Comparison of ENCODE assay signal across 32 mouse cellular contexts in genomic region chr5:54225031-54225430, GRCm38 (mm10).
DNase-seq lines count a peak whose midpoint lies in the region; ATAC-seq lines count a peak whose summit lies in the region.
"Had no signal": no experiment of that assay in that cellular context is flagged by ENCODE, and none has a peak within 500 bp of the region (broad histone marks: within the 10 kb centered on the region; RNA-seq: fewer than 3 reads in every experiment).

No protein-coding gene starts in this region.

- no peak overlapping the region for H3K27ac ChIP-seq in midbrain, embryonic 16.5 days (ENCODE audit: low read length)
- H3K27ac ChIP-seq in heart, embryonic 12.5 days (ENCODE audit: poor library complexity, severe bottlenecking), result no peak overlapping the region
- H3K27ac ChIP-seq: embryonic facial prominence, embryonic 15.5 days; forebrain, embryonic 10.5 days; forebrain, embryonic 13.5 days; gastrocnemius, adult 2 months; heart, embryonic 15.5 days; hindbrain, embryonic 10.5 days; hindbrain, embryonic 14.5 days; hindbrain, postnatal 0 days had no signal

- no peaks in the 10 kb centered on the region for H3K9me3 ChIP-seq in midbrain, embryonic 16.5 days (replicated peaks; ENCODE audit: control insufficient read depth, low read length, poor library complexity, severe bottlenecking)
- no peaks in the 10 kb centered on the region for H3K9me3 ChIP-seq in heart, embryonic 12.5 days (replicated peaks)
- H3K9me3 ChIP-seq: embryonic facial prominence, embryonic 15.5 days; forebrain, embryonic 10.5 days; forebrain, embryonic 13.5 days; heart, embryonic 15.5 days; hindbrain, embryonic 10.5 days had no signal

- no peak overlapping the region for H3K4me2 ChIP-seq in midbrain, embryonic 16.5 days (ENCODE audit: low read length)
- no peak overlapping the region for H3K4me2 ChIP-seq in heart, embryonic 12.5 days
- H3K4me2 ChIP-seq: embryonic facial prominence, embryonic 15.5 days; forebrain, embryonic 13.5 days; heart, embryonic 11.5 days; heart, embryonic 15.5 days; hindbrain, embryonic 14.5 days had no signal

- no peak overlapping the region for H3K4me3 ChIP-seq in midbrain, embryonic 16.5 days (ENCODE audit: low read depth, low read length)
- H3K4me3 ChIP-seq in heart, embryonic 12.5 days, result no peak overlapping the region
- H3K4me3 ChIP-seq: embryonic facial prominence, embryonic 15.5 days; erythroblast, embryonic 14.5 days; forebrain, embryonic 10.5 days; forebrain, embryonic 13.5 days; gastrocnemius, adult 2 months; heart, embryonic 15.5 days; hindbrain, embryonic 10.5 days had no signal

- H3K4me1 ChIP-seq in midbrain, embryonic 16.5 days (ENCODE audit: control insufficient read depth, insufficient read depth, low read length), result no peaks in the 10 kb centered on the region
- H3K4me1 ChIP-seq in heart, embryonic 12.5 days (replicated peaks), result no peaks in the 10 kb centered on the region
- H3K4me1 ChIP-seq: embryonic facial prominence, embryonic 15.5 days; forebrain, embryonic 10.5 days; forebrain, embryonic 13.5 days; heart, embryonic 15.5 days; hindbrain, embryonic 10.5 days had no signal

- no peak for ATAC-seq in midbrain, embryonic 16.5 days
- ATAC-seq in heart, embryonic 12.5 days (ENCODE audit: insufficient number of reproducible peaks, low FRiP score), result no peak
- ATAC-seq: activated CD4-positive, CD25-positive, alpha-beta regulatory T cell, adult 4 months; forebrain, embryonic 13.5 days; forebrain, embryonic 16.5 days; hindbrain, postnatal 0 days; inflammation-experienced regulatory T-cells, adult 6 months; intestine, embryonic 16.5 days had no signal

- no peaks in the 10 kb centered on the region for H3K36me3 ChIP-seq in midbrain, embryonic 16.5 days (ENCODE audit: control insufficient read depth, insufficient read depth, low read length)
- H3K36me3 ChIP-seq in heart, embryonic 12.5 days, result no peaks in the 10 kb centered on the region
- H3K36me3 ChIP-seq: embryonic facial prominence, embryonic 15.5 days; forebrain, embryonic 10.5 days; heart, embryonic 15.5 days; hindbrain, embryonic 10.5 days had no signal

- no peak overlapping the region for H3K9ac ChIP-seq in midbrain, embryonic 16.5 days (ENCODE audit: low read depth, low read length)
- H3K9ac ChIP-seq in heart, embryonic 12.5 days, result no peak overlapping the region
- H3K9ac ChIP-seq: embryonic facial prominence, embryonic 15.5 days; forebrain, embryonic 13.5 days; heart, embryonic 15.5 days; hindbrain, embryonic 14.5 days had no signal

- DNase-seq in 3134 (ENCODE audit: extremely low read depth, insufficient read length, low spot score) (peak; percentile 7), 3T3-L1 (ENCODE audit: low read depth, low spot score) (peak; percentile 79)
- DNase-seq in Muller cell, postnatal 12 days (ENCODE audit: inconsistent ontology term), result peak; percentile 18
- peak; percentile 80 for DNase-seq in fibroblast of lung, adult 2 months (ENCODE audit: low read depth)
- DNase-seq: adrenal gland, adult 8-10 months; adrenal gland, postnatal 25 days; cerebellum, adult 11-12 months; cerebellum, adult 8-10 months; cerebellum, postnatal 10 days; cerebellum, postnatal 36 days; embryo, embryonic 11 days; gastrocnemius, adult 2 months; gastrocnemius, postnatal 14 days; heart, adult 11 months; heart, postnatal 10 days; heart, postnatal 36 days; kidney, adult 2 months had no signal

- no peaks in the 10 kb centered on the region for H3K27me3 ChIP-seq in midbrain, embryonic 16.5 days (ENCODE audit: control insufficient read depth, insufficient read depth, low read depth, low read length)
- no peaks in the 10 kb centered on the region for H3K27me3 ChIP-seq in heart, embryonic 12.5 days (replicated peaks)
- H3K27me3 ChIP-seq: embryonic facial prominence, embryonic 15.5 days; forebrain, embryonic 13.5 days; heart, embryonic 15.5 days had no signal

Comparison
In these comparisons a context has a peak if more than half of its experiments do, and no peak if none do; other contexts are left out.
1. DNase-seq: peak in every context shown above with its lines; median percentile 80 in fibroblast of lung, adult 2 months; 79 in 3T3-L1; 18 in Muller cell, postnatal 12 days; 7 in 3134.